Mouse (Mus musculus) brain, embryonic 18.5 days (tissue): ENCODE measurements around the gene Bcat2.
A peak's percentile ranks its signal among the peaks of the same experiment; 100 is the strongest.

ENCODE experiments used
- DNase-seq: peaks from one replicate; pipeline ENCODE4 v3.0.0-alpha.2; 2012; ENCODE audit warnings: low read depth, low spot score

Gene Bcat2

DNA sequence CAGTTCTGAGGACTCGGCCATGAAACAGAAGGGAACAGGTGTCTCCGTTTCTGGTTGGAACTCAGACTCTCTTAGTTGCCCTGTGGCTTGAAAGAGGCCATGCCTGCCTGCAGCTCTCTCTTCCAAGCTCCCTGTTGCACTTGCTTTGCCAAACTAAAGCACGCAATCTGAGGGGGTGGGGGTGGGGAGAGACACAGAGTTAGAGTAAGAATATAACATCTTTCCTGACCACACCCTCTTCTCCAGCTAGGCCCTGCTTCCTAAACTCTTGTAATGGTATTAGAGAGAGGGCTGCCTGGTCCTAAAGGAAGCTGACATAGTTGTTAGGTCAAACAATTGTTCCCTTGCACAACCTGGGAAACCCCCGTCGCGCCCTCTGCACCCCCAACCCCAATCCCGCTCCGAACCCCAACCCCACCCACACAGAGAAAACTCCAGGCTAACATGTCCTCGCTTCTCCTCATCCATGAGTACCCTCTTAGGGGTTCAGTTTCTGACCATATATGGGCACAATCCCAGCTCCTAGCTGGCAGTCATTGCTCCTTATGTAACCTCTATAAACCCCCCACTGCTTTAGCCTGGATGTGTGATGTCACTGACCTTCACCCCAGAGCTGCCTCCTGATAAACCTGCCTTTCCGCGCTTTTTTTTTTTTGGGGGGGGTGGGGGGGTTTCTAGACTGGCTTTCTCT lies 19.0 kb upstream of the Bcat2 start:
- DNase-seq: no peak

DNA sequence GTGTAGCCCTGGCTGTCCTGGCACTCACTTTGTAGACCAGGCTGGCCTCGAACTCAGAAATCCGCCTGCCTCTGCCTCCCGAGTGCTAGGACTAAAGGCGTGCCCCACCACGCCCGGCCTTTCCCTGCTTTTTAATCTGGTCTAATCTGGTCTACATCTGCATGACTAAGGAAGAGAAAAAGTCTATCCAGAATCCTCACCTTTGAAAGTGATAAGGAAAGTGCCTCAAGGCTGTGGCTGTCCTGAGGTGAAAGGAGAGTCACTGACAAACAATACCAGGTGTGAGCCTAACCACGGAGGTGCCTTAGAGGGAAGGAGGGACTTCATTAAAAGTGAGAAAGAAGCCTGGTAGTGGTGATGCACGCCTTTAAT lies 18.5 kb upstream of the Bcat2 start:
- DNase-seq: no peak

DNA sequence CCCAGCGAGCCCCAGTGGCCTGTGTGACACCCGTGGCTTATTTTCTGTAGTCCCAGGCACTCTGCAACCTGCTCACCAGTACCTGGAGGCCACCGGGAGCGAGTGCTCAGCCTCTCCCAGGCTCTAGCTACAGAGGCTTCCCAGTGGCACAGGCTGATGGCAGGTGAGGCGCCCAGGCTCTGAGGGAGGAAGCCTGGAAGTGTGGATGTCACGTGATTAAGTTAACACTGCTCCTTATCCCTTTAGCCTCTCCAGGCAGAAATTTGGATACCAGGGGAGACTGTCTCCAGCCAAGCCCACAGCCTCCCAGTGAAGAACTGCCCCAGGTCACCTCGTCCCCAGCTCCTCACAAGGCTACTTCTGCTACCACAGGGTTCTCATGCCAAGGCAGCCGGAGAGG lies 16.4 kb upstream of the Bcat2 start:
- DNase-seq: no peak

DNA sequence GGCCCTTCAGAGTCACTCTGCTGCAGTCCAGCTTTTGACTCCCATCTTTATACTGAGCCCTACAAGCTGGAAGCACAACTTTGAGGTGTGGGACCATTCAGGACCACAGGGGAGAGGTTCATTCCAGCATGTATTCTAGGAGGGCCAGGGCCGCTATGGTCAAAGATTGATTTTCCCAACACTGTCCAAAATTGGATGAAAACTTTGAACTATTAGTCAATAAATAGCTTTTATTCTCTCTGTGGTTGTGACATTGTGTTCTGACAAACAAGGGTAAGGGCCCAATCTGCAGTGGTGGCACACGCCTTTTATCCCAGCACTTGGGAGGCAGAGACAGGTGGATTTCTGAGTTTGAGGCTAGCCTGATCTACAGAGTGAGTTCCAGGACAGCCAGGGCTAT lies 16.0 kb upstream of the Bcat2 start:
- DNase-seq: no peak

DNA sequence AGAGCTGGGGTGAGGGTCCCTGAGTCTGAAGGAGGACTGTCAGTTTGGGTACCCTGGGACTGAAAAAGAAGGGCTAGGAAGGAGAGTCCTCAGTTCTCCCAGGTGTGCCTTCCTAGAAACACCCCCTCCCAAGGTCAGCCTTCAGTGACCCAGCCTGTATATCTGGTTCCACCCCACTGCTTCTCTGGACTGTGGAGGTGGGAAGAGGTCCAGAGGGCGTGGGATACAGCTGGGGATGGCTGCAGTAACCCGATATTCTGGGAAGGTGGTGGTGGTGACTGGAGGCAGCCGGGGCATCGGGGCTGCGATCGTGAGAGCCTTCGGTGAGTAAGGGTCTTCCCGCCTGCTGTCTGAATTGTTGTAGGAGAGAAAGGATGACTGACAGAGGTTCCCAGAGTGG lies 15.2 kb upstream of the Bcat2 start, which contains the start of gene Hsd17b14:
Gene Hsd17b14 (plus strand): TSS at position 150 of the 400 bp plus-strand sequence.
- DNase-seq: no peak

DNA sequence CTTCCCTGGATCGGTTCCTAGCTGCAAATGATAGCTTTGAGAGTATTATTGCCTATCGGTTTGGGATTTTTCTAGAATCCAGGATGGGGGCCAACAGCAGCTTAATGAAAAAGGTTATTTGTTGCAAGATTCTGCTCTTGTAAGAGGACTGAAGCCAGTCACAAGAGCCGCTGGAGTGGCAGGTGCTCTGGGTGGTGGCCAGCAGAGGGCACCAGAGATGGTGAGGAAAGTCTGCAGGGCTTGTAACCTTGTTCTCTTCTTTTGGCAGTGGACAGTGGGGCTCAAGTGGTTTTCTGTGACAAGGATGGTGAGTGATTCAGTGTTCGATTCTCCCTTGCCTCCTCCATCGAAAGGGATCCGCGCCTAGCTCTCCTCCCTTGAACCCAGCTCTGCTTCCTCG lies 14.2 kb upstream of the Bcat2 start:
- no peak for DNase-seq

DNA sequence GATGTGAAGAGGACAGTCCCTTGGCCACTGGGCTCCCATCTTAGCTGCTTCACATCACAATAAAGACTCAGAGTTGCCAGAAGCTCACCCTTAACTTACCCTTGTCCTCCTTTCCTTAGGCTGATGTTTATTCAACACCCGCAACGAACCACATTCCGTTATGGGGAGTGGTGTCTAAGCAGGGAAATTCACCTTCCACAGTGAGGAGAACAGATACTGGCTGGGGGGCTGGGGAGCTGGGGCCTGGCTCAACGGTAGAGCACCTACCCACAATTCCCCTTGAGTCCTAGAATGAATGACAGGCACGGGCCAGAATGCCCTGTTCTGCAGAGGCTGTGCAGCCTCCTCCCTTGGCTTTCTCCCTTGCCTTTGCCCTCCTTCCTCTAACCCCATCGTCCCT lies 11.0 kb upstream of the Bcat2 start:
- DNase-seq: no peak

DNA sequence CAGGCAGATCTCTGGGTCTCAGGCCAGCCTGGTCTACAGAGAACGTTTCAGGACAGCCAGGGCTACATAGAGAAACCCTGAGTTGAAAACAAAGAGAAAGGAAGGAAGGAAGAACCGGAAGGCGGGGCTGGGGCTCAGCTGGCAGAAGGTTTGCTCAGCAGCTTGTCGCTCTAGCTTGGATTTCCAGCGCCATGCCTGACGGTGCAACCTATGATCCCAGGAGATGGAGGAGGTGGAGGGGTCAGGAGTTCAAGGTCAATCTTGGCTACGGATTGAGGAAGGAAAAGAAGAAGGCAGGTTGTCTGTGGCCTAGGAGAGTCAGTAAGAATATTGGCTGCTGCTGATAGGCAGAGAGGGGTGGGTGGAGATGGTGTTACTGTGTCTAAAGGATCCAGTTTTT lies 9.7 kb upstream of the Bcat2 start:
- no peak for DNase-seq

DNA sequence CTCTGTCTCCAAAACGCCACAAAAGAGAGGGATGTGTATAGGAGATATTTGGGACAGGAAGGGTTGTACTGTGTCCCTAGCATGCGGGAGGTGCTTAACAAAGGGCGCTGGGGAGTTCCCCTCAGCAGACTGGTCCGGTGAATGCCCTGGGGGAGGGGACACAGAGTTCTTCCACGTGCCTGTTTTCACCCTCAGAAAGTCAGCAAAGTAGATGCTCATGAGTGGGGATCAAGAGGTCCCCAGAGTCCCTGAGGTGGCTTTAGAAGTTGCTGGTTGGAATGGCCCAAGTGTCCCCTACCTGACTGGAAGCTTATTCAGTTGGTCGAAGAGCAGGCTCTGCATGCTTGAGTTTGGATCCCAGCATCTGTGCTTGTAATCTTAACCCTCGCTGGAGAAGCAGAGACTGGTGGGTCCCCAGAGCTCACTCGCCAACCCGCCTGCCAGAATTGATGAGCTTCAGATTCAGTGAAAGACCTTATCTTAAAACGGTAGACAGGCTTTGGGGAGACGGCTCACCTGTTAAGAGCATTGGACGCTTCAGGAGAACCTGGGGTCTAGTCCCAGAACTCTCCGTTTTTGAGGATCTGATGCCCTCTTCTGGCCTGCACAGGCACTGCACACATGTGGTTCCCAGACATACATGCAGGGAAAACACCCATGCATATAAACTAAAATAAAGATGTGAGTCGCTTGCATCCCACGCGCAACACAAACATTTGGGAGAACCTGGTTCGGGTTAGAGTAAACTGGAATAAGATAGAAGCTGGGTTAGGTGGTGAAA lies 8.9 kb upstream of the Bcat2 start:
- peak; percentile 32 for DNase-seq

DNA sequence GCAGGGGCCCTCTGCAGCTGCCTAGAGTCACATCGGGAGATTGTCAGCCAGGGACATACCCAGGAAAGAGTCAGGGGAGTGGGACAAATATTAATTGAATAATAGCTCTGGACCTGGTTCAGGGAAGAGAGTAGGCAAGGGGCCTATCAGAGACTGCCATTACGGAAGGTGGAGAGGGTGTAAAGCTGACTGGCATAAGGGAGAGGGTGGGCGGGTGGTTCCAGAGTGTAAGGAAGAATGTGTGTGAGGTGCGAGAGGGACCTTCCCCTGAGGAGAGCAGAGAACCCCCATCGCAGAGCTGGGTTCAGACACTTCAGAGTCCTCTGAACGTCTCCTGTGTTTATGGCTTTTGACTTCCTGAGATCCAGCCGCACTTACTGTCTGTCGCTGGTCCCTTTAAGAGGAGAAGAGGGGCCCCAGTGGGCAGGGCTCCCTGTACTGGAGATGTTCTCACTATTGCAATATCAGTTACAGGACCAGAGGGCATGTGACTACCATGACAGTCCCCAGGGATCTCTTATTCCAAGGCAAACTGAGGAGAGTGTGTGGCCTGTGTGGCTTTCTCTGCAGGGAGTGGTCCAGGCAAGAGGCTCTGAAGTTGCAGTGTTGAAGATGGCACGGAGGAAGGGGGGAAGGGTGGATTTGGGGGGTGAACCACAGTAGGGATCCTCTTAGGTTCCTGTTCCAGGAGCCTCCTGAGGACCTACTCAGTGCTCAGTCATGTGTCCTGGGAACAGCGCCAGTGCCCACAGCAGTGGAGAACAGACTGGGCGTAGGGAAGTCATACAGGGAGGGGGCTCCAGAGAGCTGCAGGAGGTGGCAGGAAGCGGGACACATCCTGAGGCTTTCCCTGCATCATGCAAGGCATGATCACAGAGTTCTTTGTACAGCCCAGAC lies 8.1 kb upstream of the Bcat2 start:
- DNase-seq: no peak

DNA sequence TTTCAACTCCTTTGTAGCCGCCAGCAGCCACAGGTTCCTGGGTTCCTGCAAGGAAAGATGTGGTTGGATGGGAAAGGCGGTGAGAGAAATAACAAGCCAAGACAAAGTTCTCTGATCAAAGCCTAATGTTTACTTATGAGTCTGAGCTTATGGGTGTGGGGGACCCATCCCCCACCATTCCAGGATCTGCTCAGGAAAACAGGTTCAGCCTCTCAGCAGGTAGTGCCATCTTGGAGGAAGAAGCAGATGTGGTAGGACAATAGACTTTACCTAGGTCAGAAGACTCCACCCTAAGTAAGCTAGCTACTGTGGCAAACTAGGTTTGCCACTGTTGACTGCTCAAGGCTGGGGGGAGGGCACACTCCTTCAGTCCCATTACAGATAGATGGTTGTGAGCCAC lies 5.1 kb upstream of the Bcat2 start:
- DNase-seq: no peak

DNA sequence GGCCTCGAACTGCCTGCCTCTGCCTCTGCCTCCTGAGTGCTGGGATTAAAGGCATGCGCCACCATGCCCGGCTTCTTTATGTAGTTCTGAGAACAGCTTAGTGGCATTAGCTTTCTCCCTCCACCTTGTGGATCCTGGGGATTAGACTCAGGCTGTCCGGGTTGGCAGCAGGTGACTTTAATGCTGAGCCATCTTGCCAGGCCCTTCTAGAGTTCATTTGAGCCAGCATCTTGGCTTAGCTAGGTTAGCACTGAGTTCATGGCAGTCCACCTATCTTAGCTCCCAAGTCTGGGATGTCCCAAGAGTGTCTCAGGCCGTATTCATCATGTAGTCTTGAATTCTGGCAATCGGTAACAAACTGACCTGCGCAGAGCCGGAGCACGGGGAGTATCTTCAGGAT lies 4.5 kb upstream of the Bcat2 start:
- DNase-seq: no peak

DNA sequence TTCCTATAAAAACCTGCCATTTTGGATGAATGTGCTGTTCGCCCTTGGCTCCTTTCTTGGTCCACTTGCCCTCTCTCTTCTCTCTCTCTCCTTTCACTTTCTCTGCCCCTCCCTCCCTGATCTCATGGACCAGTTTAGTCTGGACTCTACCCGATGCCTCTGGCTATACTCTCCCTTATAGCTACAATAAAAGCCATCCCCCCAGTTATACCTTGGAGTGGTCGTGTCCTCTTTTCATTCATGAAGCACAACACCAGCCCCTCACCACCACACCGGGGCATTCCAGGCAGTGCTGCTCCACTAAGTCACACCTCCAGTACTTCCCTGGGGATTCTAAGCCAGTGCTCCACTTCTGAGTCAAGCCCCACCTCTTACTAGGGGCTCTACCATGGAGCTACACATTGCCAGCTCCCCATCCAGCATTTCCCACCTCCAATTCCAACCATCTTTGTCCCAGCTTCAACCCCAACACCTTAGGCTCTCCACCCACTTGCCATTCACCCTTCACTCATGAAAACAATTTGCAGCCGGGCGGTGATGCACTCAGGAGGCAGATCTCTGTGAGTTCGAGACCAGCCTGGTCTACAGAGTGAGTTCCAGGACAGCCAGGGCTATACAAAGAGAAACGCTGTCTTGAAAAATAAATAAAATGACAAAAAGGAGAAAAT lies 2.7 kb upstream of the Bcat2 start:
- DNase-seq: no peak

DNA sequence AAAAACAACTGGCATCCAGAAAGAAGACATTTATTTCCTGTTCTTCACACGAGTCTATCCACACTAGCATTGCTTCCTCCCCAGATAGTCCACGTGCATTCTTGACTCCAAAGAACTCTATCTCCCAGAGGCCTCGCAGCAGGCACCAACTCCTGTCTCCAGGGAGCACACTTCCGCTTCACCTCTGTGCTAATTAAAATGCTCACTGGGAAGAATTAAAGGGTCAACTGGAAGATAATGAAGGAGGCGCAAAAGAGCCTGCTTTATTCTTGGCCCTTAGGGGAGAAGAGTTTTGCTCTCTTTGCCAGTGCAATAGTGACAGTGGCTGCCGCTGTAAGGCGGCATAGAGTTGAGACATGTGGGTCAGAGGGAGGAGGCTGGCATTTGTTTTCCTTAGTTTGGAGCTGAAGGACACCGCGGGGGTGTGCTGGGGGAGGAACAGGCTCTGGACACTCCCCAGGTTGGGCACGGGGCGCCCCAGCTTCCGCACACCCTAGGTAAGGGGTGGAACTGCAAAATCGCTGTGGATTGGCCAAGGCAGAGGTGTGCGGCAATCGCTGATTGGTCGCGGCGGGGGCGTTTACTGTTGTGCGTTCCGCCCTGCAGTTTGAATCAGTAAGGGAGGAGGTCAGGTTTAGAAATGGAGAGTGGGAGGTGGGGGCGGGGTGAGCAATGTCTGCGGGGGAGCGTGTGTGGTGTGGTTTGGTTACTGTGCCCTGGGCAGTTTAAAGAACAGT lies 2.0 kb upstream of the Bcat2 start:
- peak; percentile 73 for DNase-seq

DNA sequence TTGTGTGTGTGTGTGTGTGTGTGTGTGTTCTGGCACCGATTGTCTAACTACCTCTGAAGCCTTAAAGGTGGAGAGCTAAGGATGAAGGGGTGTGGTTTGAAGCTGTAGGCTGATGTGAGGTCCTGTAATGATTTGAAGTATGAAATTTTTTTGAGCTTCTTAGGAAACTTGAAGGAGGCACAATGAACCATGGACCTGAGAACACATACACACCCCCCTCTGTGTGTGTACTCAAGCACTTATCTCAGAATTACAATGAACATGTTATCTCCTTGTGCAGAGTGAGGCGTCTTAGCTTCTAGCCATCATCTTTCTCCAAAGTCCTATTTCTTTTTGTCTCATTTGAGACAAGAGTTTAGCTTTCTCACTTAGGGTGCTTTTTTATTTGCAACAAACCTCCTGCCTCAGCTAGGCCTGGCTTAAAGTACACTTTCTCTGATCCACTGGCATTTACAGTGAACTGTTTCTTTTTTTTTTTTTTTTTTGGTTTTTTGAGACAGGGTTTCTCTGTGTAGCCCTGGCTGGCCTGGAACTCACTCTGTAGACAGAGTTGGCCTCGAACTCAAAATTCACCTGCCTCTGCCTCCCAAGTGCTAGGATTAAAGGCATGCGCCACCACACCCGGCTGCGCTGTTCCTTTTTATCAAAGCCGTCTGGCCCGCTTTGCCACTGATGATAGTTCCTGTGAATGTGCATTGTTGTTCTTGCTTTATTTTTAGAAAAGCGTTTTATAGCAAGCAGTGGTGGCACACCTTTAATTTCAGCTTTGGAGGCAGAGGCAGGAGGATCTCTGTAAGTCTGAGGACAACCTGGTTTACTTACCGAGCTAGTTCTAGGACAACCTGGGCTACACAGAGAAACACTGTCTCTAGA lies 1.1 kb upstream of the Bcat2 start:
- no peak for DNase-seq

DNA sequence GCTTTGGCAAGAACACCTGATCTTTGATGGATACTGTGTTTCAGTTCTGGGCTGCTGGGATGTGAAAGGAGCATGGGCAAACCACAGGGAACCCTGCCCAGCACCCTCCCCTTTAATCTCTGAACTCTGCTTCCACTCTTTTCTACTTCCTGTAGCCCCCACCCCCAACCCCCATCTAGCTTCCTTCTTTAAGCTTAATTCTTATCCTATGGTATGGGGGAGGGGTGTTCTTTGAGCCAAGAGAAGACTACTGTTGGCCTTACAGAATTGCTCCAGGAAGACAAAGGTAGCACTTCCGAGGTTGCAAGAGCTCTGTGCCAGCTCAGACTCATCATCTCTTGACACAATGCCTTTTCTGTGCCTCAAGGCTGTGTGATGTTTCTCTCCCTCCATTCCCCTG lies 2.0 kb downstream of the Bcat2 start:
- no peak for DNase-seq

DNA sequence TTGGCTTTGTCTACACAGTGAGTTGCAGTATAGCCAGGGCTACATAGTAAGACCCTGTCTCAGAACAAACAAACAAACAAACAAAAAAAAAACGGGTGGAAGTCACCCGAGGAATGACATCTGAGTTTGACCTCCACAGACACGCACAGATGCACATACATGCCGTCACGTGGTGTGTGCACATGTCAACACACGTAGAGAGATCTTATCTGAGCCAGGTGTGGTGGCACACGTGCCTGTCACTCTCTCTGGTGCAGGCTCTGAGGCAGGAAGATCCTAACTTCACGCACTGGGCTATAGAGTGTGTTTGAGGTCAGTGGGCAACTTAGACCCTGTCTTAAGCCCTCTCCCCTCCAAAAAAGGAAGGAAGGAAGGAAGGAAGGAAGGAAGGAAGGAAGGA lies 4.0 kb downstream of the Bcat2 start:
- DNase-seq: no peak

DNA sequence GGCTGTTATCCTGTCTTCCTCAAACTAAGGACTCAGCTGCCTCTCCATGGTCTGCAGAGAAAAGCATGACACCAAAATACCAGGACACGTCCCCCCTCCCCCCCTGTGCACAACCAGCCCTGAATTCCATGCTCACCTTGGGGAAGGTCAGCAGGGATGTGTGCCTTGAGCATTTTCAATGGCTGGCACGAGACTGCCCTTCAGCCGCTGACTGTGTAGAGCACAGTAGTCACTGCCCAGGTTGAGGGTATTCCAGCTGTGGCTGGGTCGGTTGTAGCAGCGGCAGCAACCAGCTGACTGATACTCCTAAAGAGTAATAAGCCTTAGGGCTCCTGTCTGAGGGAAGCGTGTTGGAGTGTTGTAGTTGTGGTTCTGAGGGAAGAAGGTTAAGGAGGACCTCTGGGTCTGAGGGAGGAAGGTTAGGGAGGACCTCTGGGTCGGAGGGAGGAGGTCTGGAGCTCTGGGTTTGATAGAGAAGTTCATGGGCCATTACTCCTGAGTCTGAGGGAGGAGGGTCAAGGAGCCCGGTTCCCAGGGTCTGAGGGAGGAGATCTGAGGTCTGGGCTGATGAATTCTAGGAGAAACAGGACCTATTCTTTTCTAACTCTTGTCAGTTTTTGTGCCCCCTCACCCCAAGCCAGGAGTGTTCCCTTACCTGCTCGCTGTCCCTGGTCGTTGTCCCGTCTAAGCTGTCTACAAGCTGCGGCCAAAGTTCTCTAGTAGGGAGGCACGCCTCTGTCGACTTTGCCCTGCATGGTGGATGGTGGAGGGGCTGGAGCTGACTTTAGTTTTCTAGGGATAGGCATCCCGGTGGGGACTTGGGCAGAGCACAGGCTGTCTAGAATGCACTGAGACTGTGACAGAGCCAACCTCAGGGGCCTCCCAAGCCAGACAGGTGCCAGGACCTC lies 4.8 kb downstream of the Bcat2 start:
- DNase-seq: no peak

DNA sequence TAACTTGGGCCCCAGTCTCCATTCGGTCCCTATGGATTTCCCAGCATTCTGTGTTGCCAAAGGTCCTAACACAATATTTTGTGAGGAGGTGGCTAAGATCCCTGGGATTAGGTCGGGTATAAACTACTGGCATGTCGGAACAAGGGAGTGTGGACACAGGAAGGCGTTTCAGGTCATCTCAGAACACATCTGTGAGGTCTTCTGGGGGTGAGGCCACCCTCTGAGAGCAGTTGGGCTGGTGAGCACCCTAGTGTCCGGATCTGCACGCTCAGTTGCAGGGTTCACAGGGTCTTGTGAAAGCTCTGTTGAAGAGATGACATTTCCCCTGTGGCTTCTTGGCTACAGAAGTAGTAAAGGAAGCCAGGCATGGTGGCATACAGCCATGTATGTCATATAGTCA lies 16.0 kb downstream of the Bcat2 start:
- DNase-seq: no peak
